Mouse (Mus musculus) adrenal gland, postnatal 14 days (tissue): Measurements from ENCODE around the gene Snai1. TPM values are rescaled to one million over a fixed set of nuclear protein-coding genes. Genes with fewer than 3 reads are reported as not detected.

ENCODE experiments used
- DNase-seq: peaks from one replicate; pipeline ENCODE4 v3.0.0; 2021; ENCODE audit warnings: mixed read lengths
- long read RNA-seq, 2 experiments: library from polyadenylated mRNA; stranded (forward); transcript quantifications; one replicate each; pipeline ENCODE4 v2.0.0; 2021
- total RNA-seq: library from RNA; stranded (reverse); gene quantifications from 2 replicates; pipeline ENCODE4 v1.2.3, GENCODE M21; 2021

Gene Snai1
- total RNA-seq: 7.2 and 10.6 TPM in 2 replicates
- long read RNA-seq, experiment 1, transcript Snai1-201 (3 exons, 1,621 nt): major isoform, 5 of 5 reads
- long read RNA-seq, experiment 1, partial matches to known transcripts: 0 of 5 reads
- long read RNA-seq, experiment 1, other reads (novel, unspliced or antisense): 0 of 5 reads
- long read RNA-seq, experiment 2, partial matches to known transcripts: 0 of 3 reads
- long read RNA-seq, experiment 2, other reads (novel, unspliced or antisense): 1 of 3 reads

- DNase-seq: peak; percentile 97
These were observed at the start of gene Snai1 for GRCm38 (mm10) chr2:167537476-167538297. Snai1 (plus strand) TSS chr2:167538195.

- DNase-seq: peak; percentile 61
These were observed 47.0 kb upstream of the Snai1 start for GRCm38 (mm10) chr2:167490813-167491525.

- DNase-seq: peak; percentile 78
These were observed 46.0 kb upstream of the Snai1 start, which contains the start of gene Rnf114 for GRCm38 (mm10) chr2:167491757-167492708. Rnf114 (plus strand) TSS chr2:167492645.

- peak; percentile 95 for DNase-seq
These were observed 45.0 kb upstream of the Snai1 start, which contains the start of gene Spata2 for GRCm38 (mm10) chr2:167492713-167493636. Spata2 (minus strand) TSS chr2:167492887.

- no peak for DNase-seq
These were observed 41.6 kb upstream of the Snai1 start for GRCm38 (mm10) chr2:167496437-167496836.

GRCm38 (mm10) chr2:167497272-167497671 lies 40.7 kb upstream of the Snai1 start:
- DNase-seq: peak; percentile 69

GRCm38 (mm10) chr2:167502554-167503252 lies 35.3 kb upstream of the Snai1 start:
- peak; percentile 30 for DNase-seq

GRCm38 (mm10) chr2:167503253-167503895 lies 34.6 kb upstream of the Snai1 start:
- DNase-seq: peak; percentile 95

- peak; percentile 82 for DNase-seq
These were observed 34.1 kb upstream of the Snai1 start for GRCm38 (mm10) chr2:167503896-167504349.

- no peak for DNase-seq
These were observed 32.9 kb upstream of the Snai1 start for GRCm38 (mm10) chr2:167505127-167505526.

GRCm38 (mm10) chr2:167506546-167507260 lies 31.3 kb upstream of the Snai1 start:
- DNase-seq: no peak

GRCm38 (mm10) chr2:167507719-167508385 lies 30.1 kb upstream of the Snai1 start:
- DNase-seq: no peak

GRCm38 (mm10) chr2:167508569-167508968 lies 29.4 kb upstream of the Snai1 start:
- DNase-seq: no peak

GRCm38 (mm10) chr2:167510485-167510884 lies 27.5 kb upstream of the Snai1 start:
- DNase-seq: no peak

- DNase-seq: no peak
These were observed 25.6 kb upstream of the Snai1 start for GRCm38 (mm10) chr2:167512365-167512764.

GRCm38 (mm10) chr2:167512970-167513369 lies 25.0 kb upstream of the Snai1 start:
- no peak for DNase-seq

- no peak for DNase-seq
These were observed 23.4 kb upstream of the Snai1 start for GRCm38 (mm10) chr2:167514641-167515040.

GRCm38 (mm10) chr2:167515688-167516087 lies 22.3 kb upstream of the Snai1 start:
- DNase-seq: no peak
